Mouse (Mus musculus): ENCODE results near the gene Accs.

Accs gene

GRCm38 (mm10) chr2:93849505-93850089 lies at the start of gene Accs:
TSS of gene Accs (minus strand) at chr2:93849943.
- DNase-seq: peak; percentile 64

GRCm38 (mm10) chr2:93891611-93892280 lies 42.0 kb upstream of the Accs start:
- DNase-seq: no peak

GRCm38 (mm10) chr2:93890143-93890542 lies 40.4 kb upstream of the Accs start:
- DNase-seq: no peak

- DNase-seq: no peak
Measured at GRCm38 (mm10) chr2:93889071-93889470, 39.3 kb upstream of the Accs start.

- DNase-seq: no peak
Measured at GRCm38 (mm10) chr2:93888366-93888765, 38.6 kb upstream of the Accs start.

- DNase-seq: no peak
Measured at GRCm38 (mm10) chr2:93887273-93887672, 37.5 kb upstream of the Accs start.

GRCm38 (mm10) chr2:93886013-93886794 lies 36.5 kb upstream of the Accs start:
- no peak for DNase-seq

- DNase-seq: no peak
Measured at GRCm38 (mm10) chr2:93883066-93883465, 33.3 kb upstream of the Accs start.

- DNase-seq: no peak
Measured at GRCm38 (mm10) chr2:93881640-93882367, 32.1 kb upstream of the Accs start.

- DNase-seq: no peak
Measured at GRCm38 (mm10) chr2:93880981-93881380, 31.2 kb upstream of the Accs start.

GRCm38 (mm10) chr2:93880450-93880849 lies 30.7 kb upstream of the Accs start:
- DNase-seq: no peak

GRCm38 (mm10) chr2:93877005-93877404 lies 27.3 kb upstream of the Accs start:
- no peak for DNase-seq

- DNase-seq: no peak
Measured at GRCm38 (mm10) chr2:93874606-93875005, 24.9 kb upstream of the Accs start.

GRCm38 (mm10) chr2:93874227-93874514 lies 24.4 kb upstream of the Accs start:
- no peak for DNase-seq

GRCm38 (mm10) chr2:93873449-93874226 lies 23.9 kb upstream of the Accs start:
- DNase-seq: no peak

- DNase-seq: no peak
Measured at GRCm38 (mm10) chr2:93872257-93872656, 22.5 kb upstream of the Accs start.

GRCm38 (mm10) chr2:93871411-93871925 lies 21.7 kb upstream of the Accs start:
- DNase-seq: no peak

- peak; percentile 70 for DNase-seq
Measured at GRCm38 (mm10) chr2:93870842-93871241, 21.1 kb upstream of the Accs start.

- DNase-seq: no peak
Measured at GRCm38 (mm10) chr2:93869107-93869600, 19.4 kb upstream of the Accs start, which contains the start of gene Accsl. TSS of gene Accsl (minus strand) at chr2:93869157.

- no peak for DNase-seq
Measured at GRCm38 (mm10) chr2:93868566-93868965, 18.8 kb upstream of the Accs start.

- no peak for DNase-seq
Measured at GRCm38 (mm10) chr2:93863229-93863628, 13.5 kb upstream of the Accs start.

GRCm38 (mm10) chr2:93858845-93859244 lies 9.1 kb upstream of the Accs start:
- DNase-seq: no peak

All from cerebellum, adult 8-10 months (tissue).